Comparison of ENCODE assay signal across 7 mouse cellular contexts in the genomic region with DNA sequence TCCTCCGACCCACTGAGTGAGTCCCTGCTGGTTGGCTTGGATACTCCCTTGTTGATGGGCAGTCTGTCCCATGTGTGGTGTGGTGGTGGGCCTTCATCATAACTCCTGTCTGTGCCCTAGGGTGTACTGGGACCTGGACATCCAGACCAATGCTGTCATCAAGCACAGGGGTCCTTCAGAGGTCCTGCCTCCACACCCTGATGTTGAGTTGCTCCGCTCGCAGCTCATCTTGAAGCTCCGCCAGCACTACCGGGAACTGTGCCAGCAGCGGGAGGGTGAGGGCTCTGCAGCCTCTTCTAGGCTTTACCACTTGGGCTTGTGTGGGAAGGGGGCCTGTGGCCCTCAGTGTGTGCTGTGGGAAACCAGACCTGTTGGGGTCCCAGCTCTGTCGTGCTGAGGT. TPM values are rescaled to one million over a fixed set of nuclear protein-coding genes. Genes with fewer than 3 reads are reported as not detected.
DNase-seq lines count a peak whose midpoint lies in the region; ATAC-seq and TF ChIP-seq lines count a peak whose summit lies in the region.

No protein-coding gene starts in this region.

- no peak for ATAC-seq in liver, embryonic 11.5 days (replicated peaks; ENCODE audit: low FRiP score)
- ATAC-seq in heart, embryonic 13.5 days (ENCODE audit: extremely low read depth, insufficient number of reproducible peaks, low FRiP score, low TSS enrichment) = 0 out of 2 replicates have a peak, but pooled peaks have one; percentile 9

- H3K27me3 ChIP-seq in liver, embryonic 11.5 days (replicated peaks; ENCODE audit: control insufficient read depth, insufficient read depth, low read length) = no peaks in the 10 kb centered on the region
- no peaks in the 10 kb centered on the region for H3K27me3 ChIP-seq in cerebellum, adult 2 months (ENCODE audit: control insufficient read depth, insufficient read depth, low read length)
- H3K27me3 ChIP-seq in heart, embryonic 13.5 days (replicated peaks) = no peaks in the 10 kb centered on the region

- H3K4me3 ChIP-seq in liver, embryonic 11.5 days (ENCODE audit: low read depth, low read length) = no peak overlapping the region
- no peak overlapping the region for H3K4me3 ChIP-seq in cerebellum, adult 2 months (replicated peaks; ENCODE audit: insufficient read depth, low read depth, low read length)
- H3K4me3 ChIP-seq in heart, embryonic 13.5 days = no peak overlapping the region

- no peak overlapping the region for H3K27ac ChIP-seq in liver, embryonic 11.5 days (ENCODE audit: low read depth, low read length)
- no peak overlapping the region for H3K27ac ChIP-seq in cerebellum, adult 2 months (ENCODE audit: insufficient read depth, low read length)
- H3K27ac ChIP-seq in heart, embryonic 13.5 days (replicated peaks) = peak overlapping the region; percentile 17

- peak; percentile 32 for DNase-seq in liver
- DNase-seq in liver, embryonic 11.5 days (ENCODE audit: low spot score) = no peak
- peak; percentile 82 to 89 for DNase-seq in cerebellum, adult 2 months
- DNase-seq in left cerebral cortex, adult 11 months (ENCODE audit: low spot score) = peak; percentile 57
- peak; percentile 48 for DNase-seq in ovary, adult 18-20 months (ENCODE audit: low spot score)
- no peak for DNase-seq in thymus, postnatal 14 days

- H3K9ac ChIP-seq in liver, embryonic 11.5 days (ENCODE audit: low read depth, low read length) = no peak overlapping the region
- H3K9ac ChIP-seq in heart, embryonic 13.5 days = peak overlapping the region; percentile 38

- TF ChIP-seq CTCF in cerebellum, adult 2 months (IDR thresholded peaks at IDR 0.05; ENCODE audit: borderline replicate concordance, insufficient read depth, low read depth, low read length) = no peak

- TF ChIP-seq POLR2A in cerebellum, adult 2 months (IDR thresholded peaks at IDR 0.05; ENCODE audit: borderline replicate concordance, insufficient read depth, low read length) = no peak

- peaks cover 49% of the 10 kb centered on the region for H3K36me3 ChIP-seq in liver, embryonic 11.5 days (ENCODE audit: control insufficient read depth, insufficient read depth, low read length)
- H3K36me3 ChIP-seq in heart, embryonic 13.5 days = peaks cover 83% of the 10 kb centered on the region

- H3K4me2 ChIP-seq in liver, embryonic 11.5 days = no peak overlapping the region
- H3K4me2 ChIP-seq in heart, embryonic 13.5 days = no peak overlapping the region

- 92% methylated on average over 7 of the region's 7 CpGs for WGBS in liver, embryonic 11.5 days
- WGBS in cerebellum, adult 2 months = 7% methylated on average over 7 of the region's 7 CpGs
- 46% methylated on average over 7 of the region's 7 CpGs for WGBS in heart, embryonic 13.5 days

- H3K9me3 ChIP-seq in liver, embryonic 11.5 days (ENCODE audit: control insufficient read depth, low read length) = no peaks in the 10 kb centered on the region
- no peaks in the 10 kb centered on the region for H3K9me3 ChIP-seq in heart, embryonic 13.5 days

- peaks cover 4% of the 10 kb centered on the region for H3K4me1 ChIP-seq in liver, embryonic 11.5 days (replicated peaks; ENCODE audit: control insufficient read depth, insufficient read depth, low read length)
- peaks cover 14% of the 10 kb centered on the region for H3K4me1 ChIP-seq in cerebellum, adult 2 months (ENCODE audit: control insufficient read depth, insufficient read depth, low read length)
- peaks cover 17% of the 10 kb centered on the region for H3K4me1 ChIP-seq in heart, embryonic 13.5 days

RNA-seq across cellular contexts. Expression of gene Pcif1, which starts 6.7 kb away (rescaled TPM):
- 63.9 and 67.5 TPM in 2 replicates for polyA plus RNA-seq in liver, embryonic 11.5 days (2014; fragmentation: Nextera tagmentation; extraction: Ambion mirVana)
- 54.9 and 56.3 TPM in 2 replicates for polyA plus RNA-seq in cerebellum, adult 2 months (2012; rRNA removed)
- 56.0 and 63.1 TPM in 2 replicates for polyA plus RNA-seq in heart, embryonic 13.5 days (2015; fragmentation: Nextera tagmentation; extraction: Ambion mirVana)

RNA-seq across cellular contexts. Expression of gene Zfp335, which starts 25.8 kb away (rescaled TPM):
- 15.0 TPM in 2 replicates for polyA plus RNA-seq in liver, embryonic 11.5 days (2014; fragmentation: Nextera tagmentation; extraction: Ambion mirVana)
- polyA plus RNA-seq in cerebellum, adult 2 months (2012; rRNA removed) = 32.0 and 34.7 TPM in 2 replicates
- 8.8 and 9.2 TPM in 2 replicates for polyA plus RNA-seq in heart, embryonic 13.5 days (2015; fragmentation: Nextera tagmentation; extraction: Ambion mirVana)

RNA-seq across cellular contexts. Expression of gene Pltp, which starts 28.3 kb away (rescaled TPM):
- polyA plus RNA-seq in liver, embryonic 11.5 days (2014; fragmentation: Nextera tagmentation; extraction: Ambion mirVana) = 9.9 and 10.7 TPM in 2 replicates
- polyA plus RNA-seq in cerebellum, adult 2 months (2012; rRNA removed) = 203 and 218 TPM in 2 replicates
- polyA plus RNA-seq in heart, embryonic 13.5 days (2015; fragmentation: Nextera tagmentation; extraction: Ambion mirVana) = 11.8 and 14.9 TPM in 2 replicates

RNA-seq across cellular contexts. Expression of gene Neurl2, which starts 52.5 kb away (rescaled TPM):
- 3.9 and 4.9 TPM in 2 replicates for polyA plus RNA-seq in liver, embryonic 11.5 days (2014; fragmentation: Nextera tagmentation; extraction: Ambion mirVana)
- polyA plus RNA-seq in cerebellum, adult 2 months (2012; rRNA removed) = 6.1 and 6.3 TPM in 2 replicates
- 44.5 and 46.7 TPM in 2 replicates for polyA plus RNA-seq in heart, embryonic 13.5 days (2015; fragmentation: Nextera tagmentation; extraction: Ambion mirVana)

RNA-seq across cellular contexts. Expression of gene Ctsa, which starts 53.1 kb away (rescaled TPM):
- 97.2 and 103 TPM in 2 replicates for polyA plus RNA-seq in liver, embryonic 11.5 days (2014; fragmentation: Nextera tagmentation; extraction: Ambion mirVana)
- 177 and 191 TPM in 2 replicates for polyA plus RNA-seq in cerebellum, adult 2 months (2012; rRNA removed)
- polyA plus RNA-seq in heart, embryonic 13.5 days (2015; fragmentation: Nextera tagmentation; extraction: Ambion mirVana) = 171 and 180 TPM in 2 replicates

Comparison
In these comparisons a context has a peak if more than half of its experiments do, and no peak if none do; other contexts are left out.
1. DNase-seq: peak in liver (single experiment), cerebellum, adult 2 months (2 of 2), left cerebral cortex, adult 11 months (single experiment) and ovary, adult 18-20 months (single experiment); none in liver, embryonic 11.5 days (single experiment) and thymus, postnatal 14 days (single experiment).
2. RNA of gene Pltp, which starts 28.3 kb away (polyA plus RNA-seq): 203 to 218 TPM in cerebellum, adult 2 months; 11.8 to 14.9 TPM in heart, embryonic 13.5 days and 9.9 to 10.7 TPM in liver, embryonic 11.5 days; every median in the first group is over 10 times any median in the second.